Mouse (Mus musculus): ENCODE results near the gene Ccr3.

GRCm38 (mm10) chr9:124053532-124053931 lies 31.8 kb downstream of the Ccr3 start:
- TF ChIP-seq POLR2A (IDR thresholded peaks at IDR 0.05; ENCODE audit: low read depth, low read length), result no peak
- TF ChIP-seq CTCF (IDR thresholded peaks at IDR 0.05; ENCODE audit: extremely low read depth, insufficient read length, insufficient replicate concordance, low read depth, low read length), result no peak

Measured in small intestine, adult 2 months (tissue).